Mouse (Mus musculus) neutrophil, adult 5-6 weeks (primary cell): Measurements from ENCODE around the gene Gmeb2. TPM values are rescaled to one million over a fixed set of nuclear protein-coding genes. Genes with fewer than 3 reads are reported as not detected.

Experiments
- ATAC-seq: fragments of 151-379, 151-347 bp; 2 replicates; pipeline ENCODE4 v1.8.0; 2017; ENCODE audit warnings: mild to moderate bottlenecking, moderate TSS enrichment; ENCODE audit not compliant: insufficient number of reproducible peaks, poor library complexity, low FRiP score, severe bottlenecking; ENCODE audit errors: extremely low read depth
- total RNA-seq: library from RNA; stranded (forward); fragments of 200-1000 nt; gene quantifications from 2 replicates; pipeline ENCODE4 v1.2.3, GENCODE M21; 2017

The Gmeb2 gene
- total RNA-seq, 1 experiment from 2014 or later: 57.6 TPM

- no peak for ATAC-seq
Observed at GRCm38 (mm10) chr2:181279968-181280367, 7.9 kb downstream of the Gmeb2 start.

- ATAC-seq: no peak
Observed at GRCm38 (mm10) chr2:181277866-181278265, 10.0 kb downstream of the Gmeb2 start.

DNA sequence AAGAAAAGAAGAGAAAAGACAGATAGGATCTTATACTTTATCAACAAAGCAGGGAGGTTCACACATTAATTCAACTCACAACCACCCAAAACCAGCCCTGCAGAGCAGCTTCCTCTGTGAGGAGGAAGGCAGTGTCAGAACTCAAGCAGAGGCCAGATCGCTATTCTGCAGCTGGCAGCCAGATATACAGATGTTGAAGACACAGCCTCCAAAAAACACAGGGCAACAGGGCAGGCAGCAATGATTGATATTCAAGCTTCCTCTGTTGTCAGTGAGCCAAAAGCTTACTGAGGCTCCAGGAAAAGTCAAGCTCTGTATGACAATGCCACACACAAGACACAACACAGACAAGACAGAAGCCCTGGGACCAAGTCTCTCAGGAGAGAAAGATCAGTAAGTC is 11.1 kb downstream of the Gmeb2 start:
- ATAC-seq: no peak

GRCm38 (mm10) chr2:181274639-181275038 is 13.2 kb downstream of the Gmeb2 start:
- no peak for ATAC-seq

DNA sequence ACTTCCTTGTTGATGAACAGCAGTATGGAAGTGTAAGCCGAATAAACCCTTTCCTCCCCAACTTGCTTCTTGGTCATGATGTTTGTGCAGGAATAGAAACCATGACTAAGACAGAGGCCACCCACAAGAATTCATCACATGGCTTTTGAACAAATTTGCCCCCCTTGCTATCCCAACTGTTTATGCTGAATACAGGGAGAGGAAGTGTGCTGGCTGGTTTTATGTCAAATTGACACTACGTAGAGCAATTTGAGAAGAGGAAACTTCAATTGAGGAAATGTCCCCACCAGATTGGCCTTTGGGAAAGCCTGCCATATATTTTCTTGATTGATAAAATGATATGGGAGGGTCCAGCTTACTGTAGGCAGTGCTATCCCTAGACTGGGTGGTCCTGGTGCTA is 14.0 kb downstream of the Gmeb2 start:
- no peak for ATAC-seq

GRCm38 (mm10) chr2:181272092-181272491 is 15.7 kb downstream of the Gmeb2 start:
- no peak for ATAC-seq

DNA sequence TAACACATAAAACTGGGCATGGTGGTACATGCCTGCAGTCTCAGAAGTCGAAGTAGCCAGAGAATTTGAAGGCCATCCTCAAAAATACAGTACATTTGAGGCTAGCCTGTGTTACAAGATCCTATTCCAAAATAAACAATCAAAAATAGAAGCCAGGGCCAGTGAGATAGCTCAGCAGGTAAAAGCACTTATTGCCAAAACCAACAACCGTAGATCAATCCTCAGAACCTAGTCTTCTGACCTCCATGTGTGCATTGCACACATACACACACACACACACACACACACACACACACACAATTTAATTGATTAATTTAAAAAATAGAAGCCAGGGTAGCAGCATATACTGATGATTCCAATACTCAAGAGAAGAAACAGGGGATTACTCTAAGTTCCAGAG is 21.0 kb downstream of the Gmeb2 start:
- ATAC-seq: no peak

- ATAC-seq: no peak
Observed at GRCm38 (mm10) chr2:181253248-181253647, 34.6 kb downstream of the Gmeb2 start.

DNA sequence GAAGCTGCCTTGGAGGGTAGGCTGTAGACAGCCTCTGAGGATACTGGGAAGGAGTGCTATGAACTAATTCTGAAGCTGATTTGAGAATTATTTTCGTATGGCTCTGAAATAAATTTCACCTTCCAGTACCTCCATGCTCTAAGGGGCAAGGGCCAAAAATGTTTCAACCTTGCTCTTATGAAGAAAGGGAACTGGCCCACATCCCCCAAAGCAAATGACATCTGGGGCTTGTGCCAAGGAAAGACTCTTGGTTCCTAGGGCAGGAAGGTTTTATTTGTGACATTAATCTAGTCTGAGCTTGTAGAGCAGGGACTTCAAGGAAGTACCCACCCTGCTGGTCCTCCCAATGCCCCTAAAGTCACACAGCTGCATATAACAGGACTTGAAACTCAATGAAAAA is 36.0 kb downstream of the Gmeb2 start:
- no peak for ATAC-seq

GRCm38 (mm10) chr2:181249217-181249616 is 38.6 kb downstream of the Gmeb2 start:
- ATAC-seq: no peak

- ATAC-seq: no peak
Observed at GRCm38 (mm10) chr2:181245031-181245430, 42.8 kb downstream of the Gmeb2 start.

- peak; percentile 87 for ATAC-seq
Observed at GRCm38 (mm10) chr2:181243706-181244394, 44.0 kb downstream of the Gmeb2 start.

DNA sequence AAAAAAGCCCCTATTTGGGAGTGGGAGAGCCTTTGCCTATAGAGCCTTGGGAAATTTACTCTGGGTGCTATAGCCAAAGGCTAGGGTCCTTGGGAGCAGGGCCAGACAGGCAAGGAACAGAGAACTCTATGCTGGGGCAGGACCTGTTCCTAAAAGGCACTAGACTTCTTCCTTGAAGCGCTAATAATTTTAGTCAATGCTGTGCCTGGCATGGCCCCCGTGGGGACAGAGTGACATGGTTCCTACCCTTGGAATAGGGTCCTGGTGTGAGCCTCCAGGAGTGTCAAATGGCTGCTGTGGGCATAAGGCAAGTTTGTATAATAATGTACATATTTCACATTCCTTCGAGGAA is 45.5 kb downstream of the Gmeb2 start:
- ATAC-seq: no peak

GRCm38 (mm10) chr2:181241602-181242313 is 46.1 kb downstream of the Gmeb2 start, which contains the start of gene Helz2:
Gene Helz2 (minus strand): TSS chr2:181242027.
- peak; percentile 71 for ATAC-seq

- no peak for ATAC-seq
Observed at GRCm38 (mm10) chr2:181240806-181241440, 46.9 kb downstream of the Gmeb2 start.

DNA sequence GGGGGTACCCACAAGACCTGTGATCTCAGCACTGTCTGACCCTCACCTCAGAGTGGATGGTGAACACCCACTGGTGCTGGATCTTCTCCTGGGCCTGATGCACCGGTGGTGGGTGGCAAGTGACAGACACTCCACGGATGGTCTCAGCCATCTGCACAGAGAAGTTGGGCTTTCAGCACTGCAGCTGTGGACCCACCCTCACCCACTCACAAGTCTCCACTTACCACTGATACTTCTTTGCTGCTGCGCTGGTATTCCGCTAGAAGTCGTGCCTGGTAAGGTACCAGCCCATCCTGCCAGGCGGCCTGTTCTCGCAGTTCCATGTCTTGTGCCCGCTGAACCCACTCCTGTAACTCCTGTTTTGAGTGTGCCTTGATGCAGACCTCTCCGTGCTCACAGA is 48.6 kb downstream of the Gmeb2 start:
- no peak for ATAC-seq

DNA sequence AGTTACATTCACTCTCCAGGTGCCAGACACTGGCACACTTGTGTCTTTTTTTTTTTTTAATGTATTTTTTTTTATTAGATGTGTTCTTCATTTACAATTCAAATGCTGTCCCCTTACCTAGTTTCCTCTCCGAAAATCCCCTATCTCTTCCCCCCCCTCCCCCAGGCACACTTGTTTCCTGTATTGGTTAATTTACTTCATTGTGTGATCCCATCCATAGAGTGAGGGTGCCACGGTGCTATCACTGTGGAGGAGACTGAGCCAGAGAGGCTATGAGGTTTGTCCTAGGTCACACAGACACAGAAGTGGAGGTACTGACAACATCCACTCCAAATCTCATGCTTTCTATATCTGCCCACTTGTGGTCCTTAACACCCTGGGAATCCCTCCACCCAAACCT is 49.0 kb downstream of the Gmeb2 start:
- ATAC-seq: no peak

DNA sequence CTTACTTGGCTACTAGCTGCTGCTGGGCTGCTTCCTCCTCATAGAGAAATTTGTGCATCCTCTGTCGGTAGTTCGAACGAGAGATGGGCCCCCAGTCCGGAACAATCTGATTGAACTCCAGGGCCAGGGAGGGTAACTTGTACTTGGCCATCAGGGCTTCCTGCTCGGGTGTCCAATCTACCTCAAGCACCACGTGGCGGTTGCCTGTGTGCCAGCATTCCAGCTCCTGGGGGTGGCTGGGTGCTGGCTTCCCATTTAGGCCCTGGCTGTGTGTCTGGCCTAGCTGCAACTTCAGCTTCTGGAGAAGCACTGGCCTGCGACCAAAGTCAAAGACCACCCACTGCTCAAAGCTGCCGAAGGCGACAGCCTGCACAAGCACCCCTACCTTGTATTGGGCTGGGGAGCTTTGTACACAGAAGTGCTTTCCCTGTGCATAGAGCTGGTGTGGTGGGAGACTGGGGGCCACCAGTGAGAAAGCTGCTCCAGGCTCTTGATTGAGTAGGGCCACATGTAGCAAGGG is 49.7 kb downstream of the Gmeb2 start:
- no peak for ATAC-seq

- no peak for ATAC-seq
Observed at GRCm38 (mm10) chr2:181237251-181238014, 50.4 kb downstream of the Gmeb2 start.
